Mouse (Mus musculus) megakaryocyte, embryonic 14.5 days (primary cell): ENCODE measurements around the gene Exoc2. TPM values are rescaled to one million over a fixed set of nuclear protein-coding genes. Genes with fewer than 3 reads are reported as not detected.

ENCODE experiments used
- H3K27me3 ChIP-seq: replicated peaks from 2 replicates; pipeline ENCODE3; 2012; ENCODE audit warnings: inconsistent platforms
- H3K36me3 ChIP-seq: replicated peaks from 2 replicates; pipeline ENCODE3; 2012; ENCODE audit warnings: low read length, inconsistent platforms, mixed read lengths
- H3K4me1 ChIP-seq: 2 replicates; pipeline ENCODE4 v1.6.1; 2012; ENCODE audit warnings: inconsistent platforms
- H3K4me3 ChIP-seq: replicated peaks from 2 replicates; pipeline ENCODE3; 2012; ENCODE audit warnings: moderate library complexity, mild to moderate bottlenecking, inconsistent platforms
- H3K9me3 ChIP-seq: 2 replicates; pipeline ENCODE4 v1.6.1; 2012; ENCODE audit warnings: inconsistent platforms
- FLI1 ChIP-seq: IDR thresholded peaks from 2 replicates; pipeline ENCODE4 v1.6.1; 2012; ENCODE audit warnings: low read length, inconsistent platforms, mixed read lengths
- GATA1 ChIP-seq: IDR thresholded peaks from 3 replicates; pipeline ENCODE4 v1.6.1; 2012; ENCODE audit warnings: mixed read lengths, low read length, inconsistent platforms, borderline replicate concordance
- polyA plus RNA-seq: library from polyadenylated mRNA; stranded (reverse); fragments of >175 nt; gene quantifications from 2 replicates; pipeline ENCODE4 v1.2.3, GENCODE M21; 2012; ENCODE audit warnings: low replicate concordance; ENCODE audit not compliant: insufficient read depth

The Exoc2 gene
- polyA plus RNA-seq, 1 experiment, result 3.9 TPM

DNA sequence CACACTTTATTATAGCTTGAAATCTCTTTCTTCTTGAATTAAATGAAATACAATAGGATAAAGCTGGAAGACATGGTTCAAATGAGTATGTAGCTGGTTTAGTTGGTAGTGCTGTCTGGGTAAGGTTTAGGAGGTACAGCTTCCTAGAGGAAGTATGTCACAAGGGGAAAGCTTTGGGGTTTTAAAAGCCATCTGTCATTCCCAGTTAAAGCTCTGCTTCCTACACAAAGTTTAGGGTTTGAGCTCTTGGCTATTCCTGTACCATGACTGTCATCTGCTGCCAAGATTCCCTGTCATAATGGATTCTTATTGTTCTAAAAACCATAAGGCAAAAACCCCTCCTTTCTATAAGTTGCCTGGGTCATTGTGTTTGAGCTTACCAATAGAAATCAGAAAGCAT, 28.1 kb downstream of the Exoc2 start:
- H3K27me3 ChIP-seq, result no peaks in the 10 kb centered on the region
- no peak for TF ChIP-seq GATA1
- no peak for TF ChIP-seq FLI1
- no peaks in the 10 kb centered on the region for H3K9me3 ChIP-seq
- H3K36me3 ChIP-seq, result peaks cover 38% of the 10 kb centered on the region
- H3K4me3 ChIP-seq, result no peak overlapping the region
- peaks cover 32% of the 10 kb centered on the region for H3K4me1 ChIP-seq

DNA sequence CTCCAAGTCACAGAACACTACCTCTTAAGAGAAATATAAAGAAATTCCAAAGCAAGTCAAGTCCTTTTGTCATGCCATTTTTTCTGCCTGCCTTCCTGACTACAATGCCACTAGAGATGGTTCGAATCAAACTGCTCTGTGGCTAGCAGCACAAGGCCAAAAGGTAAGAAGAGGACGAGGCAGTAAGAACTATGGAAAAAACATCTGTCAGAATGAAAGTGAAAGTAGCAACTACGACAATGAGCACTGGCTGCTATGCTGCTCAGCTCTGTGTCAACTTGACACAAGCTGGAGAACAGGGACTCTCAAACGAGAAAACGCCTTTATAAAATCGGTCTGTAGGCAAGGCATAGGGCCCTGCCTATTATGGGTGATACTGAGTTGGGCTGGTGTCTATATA, 40.9 kb downstream of the Exoc2 start:
- no peaks in the 10 kb centered on the region for H3K27me3 ChIP-seq
- H3K4me1 ChIP-seq, result peaks cover 46% of the 10 kb centered on the region
- H3K9me3 ChIP-seq, result no peaks in the 10 kb centered on the region
- H3K36me3 ChIP-seq, result peaks cover 83% of the 10 kb centered on the region
- TF ChIP-seq GATA1 (no peak), FLI1 (no peak)
- H3K4me3 ChIP-seq, result no peak overlapping the region

DNA sequence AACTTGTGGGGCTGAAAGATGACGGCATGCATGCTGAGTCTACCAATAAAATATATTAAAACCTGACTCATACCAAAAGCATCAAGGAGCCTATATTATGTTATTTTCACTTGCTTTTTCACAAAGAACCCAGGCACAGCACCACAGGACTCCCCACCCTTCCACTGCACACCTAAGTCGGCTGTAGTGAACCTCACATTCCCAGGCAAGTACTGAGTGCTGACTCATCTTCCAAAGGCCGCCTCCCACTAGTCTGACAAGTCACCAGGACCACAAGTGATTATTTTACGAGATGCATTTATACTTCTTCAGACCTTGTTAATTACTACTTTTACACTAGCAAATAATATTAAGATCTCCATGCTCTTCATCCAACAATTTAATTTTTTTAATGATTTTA, 42.3 kb downstream of the Exoc2 start:
- Histone ChIP-seq H3K4me1 (peaks cover 50% of the 10 kb centered on the region), H3K9me3 (no peaks in the 10 kb centered on the region), H3K4me3 (no peak overlapping the region), H3K27me3 (no peaks in the 10 kb centered on the region), H3K36me3 (peaks cover 89% of the 10 kb centered on the region)
- TF ChIP-seq GATA1 (no peak), FLI1 (no peak)

DNA sequence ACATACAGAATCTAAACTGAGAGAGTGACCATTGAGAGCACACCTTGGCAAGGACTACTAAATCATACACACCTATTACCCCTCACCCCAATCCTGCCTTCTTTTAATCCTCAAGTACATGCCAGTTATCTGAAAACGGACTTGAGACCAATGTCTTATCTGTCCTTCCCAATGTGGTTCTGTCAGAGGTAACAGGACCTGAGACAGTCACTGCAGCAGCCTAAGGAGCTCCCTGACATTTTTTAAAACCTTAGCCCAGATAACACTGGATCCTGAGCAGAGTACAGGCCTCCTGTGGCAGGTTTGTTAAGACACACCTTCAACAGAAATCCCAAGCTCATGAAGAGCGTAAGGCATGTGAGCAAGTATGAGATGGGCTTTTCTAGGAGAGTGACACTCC, 44.8 kb downstream of the Exoc2 start:
- Histone ChIP-seq H3K9me3 (no peaks in the 10 kb centered on the region), H3K36me3 (peaks cover 92% of the 10 kb centered on the region), H3K4me1 (peaks cover 48% of the 10 kb centered on the region), H3K4me3 (no peak overlapping the region), H3K27me3 (no peaks in the 10 kb centered on the region)
- no peak for TF ChIP-seq FLI1
- TF ChIP-seq GATA1, result no peak

DNA sequence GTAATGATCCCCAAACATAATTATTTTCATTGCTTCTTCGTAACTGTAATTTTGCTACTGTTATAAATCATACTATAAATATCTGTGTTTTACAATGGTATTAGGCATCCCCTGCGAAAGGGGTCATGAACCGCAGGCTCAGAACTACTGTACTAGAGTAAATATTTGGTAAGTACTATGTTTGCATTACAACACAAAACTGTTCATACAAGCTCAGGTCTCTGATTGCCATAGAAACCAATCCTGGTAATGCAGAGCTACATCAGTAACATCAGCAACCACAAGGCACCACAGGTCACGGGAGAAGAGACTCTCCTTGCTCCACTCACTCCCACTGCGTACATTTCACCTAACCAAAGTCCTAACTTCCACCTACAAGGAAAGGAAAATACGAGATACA, 49.6 kb downstream of the Exoc2 start:
- Histone ChIP-seq H3K4me1 (peaks cover 18% of the 10 kb centered on the region), H3K27me3 (no peaks in the 10 kb centered on the region), H3K9me3 (no peaks in the 10 kb centered on the region), H3K36me3 (peaks cover 85% of the 10 kb centered on the region), H3K4me3 (no peak overlapping the region)
- TF ChIP-seq GATA1, result no peak
- no peak for TF ChIP-seq FLI1

DNA sequence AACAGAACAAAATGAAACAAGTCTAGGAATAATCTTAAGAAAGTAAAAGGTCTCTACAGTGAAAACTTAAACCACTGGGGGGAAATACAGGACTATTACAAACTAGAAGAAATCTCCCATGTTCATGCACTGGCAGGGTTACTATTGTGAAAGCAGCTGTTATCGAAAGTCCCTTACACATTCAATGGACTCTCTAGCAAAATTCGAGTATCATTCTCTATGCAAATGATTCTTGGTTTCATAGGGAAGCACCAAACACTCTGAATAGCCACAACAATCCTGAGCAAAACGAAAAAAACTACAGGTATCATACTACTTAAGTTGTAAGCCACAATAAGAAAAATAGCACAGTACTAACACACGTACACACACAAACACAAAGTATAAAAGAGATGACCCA, 52.0 kb downstream of the Exoc2 start:
- Histone ChIP-seq H3K27me3 (no peaks in the 10 kb centered on the region), H3K4me3 (no peak overlapping the region), H3K9me3 (no peaks in the 10 kb centered on the region), H3K4me1 (peaks cover 9% of the 10 kb centered on the region; the same call in 1 of the 2 replicates), H3K36me3 (peaks cover 77% of the 10 kb centered on the region)
- TF ChIP-seq GATA1, result no peak
- TF ChIP-seq FLI1, result no peak

DNA sequence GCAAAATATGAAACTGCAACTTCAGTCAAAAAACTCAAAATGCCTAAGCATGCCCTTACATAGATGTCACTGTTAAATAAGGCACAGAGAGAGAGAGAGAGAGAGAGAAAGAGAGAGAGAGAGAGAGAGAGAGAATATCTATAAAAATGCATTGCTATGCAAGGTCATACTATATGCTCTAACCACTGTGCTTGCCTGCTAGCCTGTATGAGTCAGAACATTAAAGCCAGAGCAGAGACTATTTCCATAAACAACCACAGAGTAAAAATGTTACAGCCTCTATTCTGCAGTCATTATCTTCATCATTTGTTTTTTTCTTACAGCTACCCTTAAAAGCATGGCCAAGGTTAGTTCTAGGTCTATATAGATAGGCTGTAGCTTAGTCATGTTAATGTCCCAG, 60.1 kb downstream of the Exoc2 start:
- Histone ChIP-seq H3K36me3 (peaks cover 71% of the 10 kb centered on the region), H3K27me3 (no peaks in the 10 kb centered on the region), H3K4me1 (peaks cover 31% of the 10 kb centered on the region), H3K4me3 (no peak overlapping the region), H3K9me3 (no peaks in the 10 kb centered on the region)
- no peak for TF ChIP-seq GATA1
- no peak for TF ChIP-seq FLI1

DNA sequence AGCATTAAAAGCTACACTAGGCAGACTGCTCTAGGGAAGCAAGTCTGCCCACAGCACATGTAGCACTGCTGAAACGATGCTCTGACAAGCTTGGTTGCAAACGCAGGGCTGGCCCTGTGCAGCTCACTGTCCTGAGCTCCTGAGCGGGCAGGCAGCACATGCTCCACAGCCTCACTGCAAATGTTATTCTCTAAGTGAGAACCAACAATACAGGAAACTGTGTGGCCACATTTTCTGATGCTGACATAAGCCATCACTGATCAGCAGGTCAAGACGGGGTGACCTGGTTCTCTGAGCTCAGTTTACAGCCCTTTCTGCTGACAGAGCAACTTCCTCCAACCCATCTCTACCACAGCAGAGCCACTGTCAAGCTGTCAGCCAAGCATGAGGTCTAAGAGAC, 60.9 kb downstream of the Exoc2 start:
- no peaks in the 10 kb centered on the region for H3K27me3 ChIP-seq
- TF ChIP-seq FLI1, result no peak
- TF ChIP-seq GATA1, result no peak
- peaks cover 35% of the 10 kb centered on the region for H3K4me1 ChIP-seq
- peaks cover 69% of the 10 kb centered on the region for H3K36me3 ChIP-seq
- peak overlapping the region; percentile 80 for H3K4me3 ChIP-seq
- no peaks in the 10 kb centered on the region for H3K9me3 ChIP-seq

DNA sequence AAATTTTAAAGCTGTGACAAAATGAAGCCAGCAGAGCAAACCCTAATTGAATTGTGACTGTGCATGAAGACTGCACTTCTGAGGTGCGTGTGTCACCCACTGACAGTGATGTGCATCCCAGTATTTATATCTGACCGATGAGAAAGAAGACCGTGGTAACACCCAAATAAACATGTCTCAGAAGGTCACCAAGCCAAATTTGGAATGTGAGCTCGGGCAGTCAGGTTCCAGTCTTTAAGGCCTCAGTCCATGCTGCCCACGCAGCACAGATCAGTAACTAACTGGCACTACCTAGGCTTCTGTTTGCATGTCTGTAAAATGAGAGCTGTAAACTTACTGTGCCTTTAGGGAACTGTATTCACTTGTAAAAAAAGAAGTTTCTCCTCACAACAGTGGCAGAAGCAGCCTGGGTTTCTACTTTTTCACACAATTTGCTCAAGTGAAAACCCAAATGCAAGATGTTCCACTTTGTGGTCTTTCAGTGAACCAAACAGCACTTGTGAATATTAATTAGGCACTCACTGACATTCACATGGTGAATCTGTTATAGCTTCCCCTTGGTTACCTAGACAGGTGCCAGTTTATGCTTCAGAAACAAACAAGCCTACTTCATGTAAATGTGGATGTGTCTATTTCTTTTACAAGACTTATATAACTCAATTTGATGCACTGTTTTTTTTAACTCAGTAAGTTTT, 61.8 kb downstream of the Exoc2 start:
- Histone ChIP-seq H3K4me3 (no peak overlapping the region), H3K9me3 (no peaks in the 10 kb centered on the region), H3K4me1 (peaks cover 35% of the 10 kb centered on the region), H3K36me3 (peaks cover 73% of the 10 kb centered on the region), H3K27me3 (no peaks in the 10 kb centered on the region)
- no peak for TF ChIP-seq FLI1

DNA sequence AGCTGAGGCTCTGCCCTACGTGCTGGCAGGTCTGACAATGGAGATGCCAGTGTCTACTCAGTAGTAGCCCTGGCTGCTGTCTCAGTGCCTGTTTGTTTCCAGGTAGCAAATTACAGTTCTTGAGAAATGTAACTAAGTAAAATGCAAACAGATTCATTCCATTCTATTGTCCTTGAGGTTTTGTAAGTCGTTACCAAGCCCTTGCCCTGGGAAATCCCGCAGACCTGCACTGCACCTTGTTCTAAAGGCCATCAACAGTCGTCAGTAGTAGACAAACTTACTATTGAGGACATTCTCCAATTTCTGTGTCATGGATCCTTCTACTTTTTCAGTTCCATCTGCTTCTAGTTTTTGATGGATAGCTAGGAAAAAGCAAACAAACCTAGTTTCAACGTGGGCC, 63.0 kb downstream of the Exoc2 start:
- Histone ChIP-seq H3K36me3 (peaks cover 76% of the 10 kb centered on the region), H3K4me3 (no peak overlapping the region), H3K27me3 (no peaks in the 10 kb centered on the region), H3K4me1 (peaks cover 35% of the 10 kb centered on the region), H3K9me3 (no peaks in the 10 kb centered on the region)
- TF ChIP-seq GATA1, result no peak
- TF ChIP-seq FLI1, result no peak

DNA sequence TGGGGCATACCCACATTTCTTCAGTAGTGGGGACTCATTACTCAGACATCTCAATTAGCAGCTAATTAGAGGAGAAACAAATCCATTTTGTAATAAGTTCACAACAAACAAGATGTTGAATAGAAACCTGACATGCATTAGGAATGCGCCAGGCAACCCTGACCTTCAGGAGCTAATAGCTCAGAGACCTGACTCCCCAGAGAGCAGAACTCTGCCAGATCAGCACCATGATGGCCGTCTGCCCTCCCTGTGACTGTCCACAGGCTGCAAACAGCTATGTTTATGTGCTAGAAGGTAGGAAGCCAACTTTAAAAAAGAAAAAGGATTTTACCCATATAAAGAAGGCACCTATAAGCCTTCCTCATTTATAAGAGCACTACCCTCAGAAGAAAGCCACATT, 71.6 kb downstream of the Exoc2 start:
- Histone ChIP-seq H3K4me1 (peaks cover 27% of the 10 kb centered on the region), H3K27me3 (no peaks in the 10 kb centered on the region), H3K36me3 (peaks cover 89% of the 10 kb centered on the region), H3K4me3 (no peak overlapping the region), H3K9me3 (no peaks in the 10 kb centered on the region)
- TF ChIP-seq FLI1 (no peak), GATA1 (no peak)
